Mouse (Mus musculus): Measurements from ENCODE around the gene Fam135a.

The Fam135a gene

GRCm38 (mm10) chr1:24099926-24100869 is at the start of gene Fam135a:
Gene Fam135a (minus strand): TSS chr1:24100341.
- DNase-seq (ENCODE audit: low read depth, low spot score) = peak; percentile 58

DNA sequence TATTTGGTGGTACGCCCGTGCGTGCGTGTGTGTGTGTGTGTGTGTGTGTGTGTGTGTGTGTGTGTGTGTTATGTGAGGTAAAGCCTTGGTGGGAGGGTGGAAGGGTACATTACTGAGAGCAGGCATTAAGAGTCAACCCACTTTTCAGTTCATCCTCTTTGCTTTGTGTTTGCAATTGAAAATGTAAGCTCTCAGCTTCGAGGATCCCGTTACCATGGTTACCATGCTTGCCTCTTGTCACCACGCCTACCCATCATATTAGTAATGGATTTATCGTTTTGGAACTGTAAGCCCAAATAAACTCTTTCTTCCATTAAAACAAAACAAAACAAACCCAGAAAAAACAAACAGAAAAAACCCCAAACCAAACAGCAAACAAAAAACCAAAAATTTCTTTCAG is 43.4 kb upstream of the Fam135a start:
- no peak for DNase-seq (ENCODE audit: low read depth, low spot score)

GRCm38 (mm10) chr1:24140555-24140954 is 40.4 kb upstream of the Fam135a start:
- DNase-seq (ENCODE audit: low read depth, low spot score) = no peak

- no peak for DNase-seq (ENCODE audit: low read depth, low spot score)
Observed at GRCm38 (mm10) chr1:24137133-24137532, 37.0 kb upstream of the Fam135a start.

GRCm38 (mm10) chr1:24134792-24135191 is 34.7 kb upstream of the Fam135a start:
- DNase-seq (ENCODE audit: low read depth, low spot score) = no peak

- no peak for DNase-seq (ENCODE audit: low read depth, low spot score)
Observed at GRCm38 (mm10) chr1:24133853-24134252, 33.7 kb upstream of the Fam135a start.

- DNase-seq (ENCODE audit: low read depth, low spot score) = no peak
Observed at GRCm38 (mm10) chr1:24127866-24128265, 27.7 kb upstream of the Fam135a start.

GRCm38 (mm10) chr1:24124610-24125009 is 24.5 kb upstream of the Fam135a start:
- DNase-seq (ENCODE audit: low read depth, low spot score) = no peak

GRCm38 (mm10) chr1:24122582-24122981 is 22.4 kb upstream of the Fam135a start:
- no peak for DNase-seq (ENCODE audit: low read depth, low spot score)

DNA sequence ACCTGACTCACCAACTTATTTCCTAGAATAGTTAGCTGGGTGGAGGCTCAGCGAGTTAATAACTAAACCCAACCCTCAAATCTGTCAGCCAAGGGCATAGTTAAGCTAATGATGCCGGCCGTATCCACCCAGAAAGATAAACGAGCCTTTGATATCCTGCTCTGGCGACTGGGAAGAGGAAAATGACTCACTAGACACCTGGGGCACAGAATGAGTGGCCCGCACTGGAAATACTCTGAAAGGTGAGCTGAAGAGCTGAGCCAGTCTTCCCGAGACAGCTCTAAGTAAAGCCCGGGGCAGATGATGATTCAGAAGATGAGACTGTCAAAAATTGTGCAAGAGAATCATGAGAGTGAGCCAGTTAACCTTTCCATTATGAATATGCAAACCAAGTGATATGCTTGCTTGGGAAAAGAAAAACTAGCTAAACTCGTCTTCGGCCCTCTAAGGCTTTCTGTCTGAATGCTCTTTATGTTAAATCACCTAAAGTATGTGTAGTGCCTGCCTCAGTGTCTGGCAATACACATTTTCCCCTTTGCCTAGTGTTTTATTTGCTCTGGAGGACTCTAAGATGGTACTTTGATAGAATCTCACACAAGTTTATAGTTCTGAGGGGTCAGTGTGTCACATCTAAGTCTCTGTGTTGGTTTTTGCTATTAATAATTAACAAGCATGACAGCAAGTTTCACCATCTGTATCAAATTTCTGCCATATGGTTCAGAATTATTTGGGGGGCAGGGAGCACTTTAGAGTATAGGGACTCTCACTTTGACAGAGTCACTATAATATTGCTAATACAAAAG is 8.0 kb upstream of the Fam135a start:
- DNase-seq (ENCODE audit: low read depth, low spot score) = no peak

GRCm38 (mm10) chr1:24107378-24107777 is 7.2 kb upstream of the Fam135a start:
- no peak for DNase-seq (ENCODE audit: low read depth, low spot score)

DNA sequence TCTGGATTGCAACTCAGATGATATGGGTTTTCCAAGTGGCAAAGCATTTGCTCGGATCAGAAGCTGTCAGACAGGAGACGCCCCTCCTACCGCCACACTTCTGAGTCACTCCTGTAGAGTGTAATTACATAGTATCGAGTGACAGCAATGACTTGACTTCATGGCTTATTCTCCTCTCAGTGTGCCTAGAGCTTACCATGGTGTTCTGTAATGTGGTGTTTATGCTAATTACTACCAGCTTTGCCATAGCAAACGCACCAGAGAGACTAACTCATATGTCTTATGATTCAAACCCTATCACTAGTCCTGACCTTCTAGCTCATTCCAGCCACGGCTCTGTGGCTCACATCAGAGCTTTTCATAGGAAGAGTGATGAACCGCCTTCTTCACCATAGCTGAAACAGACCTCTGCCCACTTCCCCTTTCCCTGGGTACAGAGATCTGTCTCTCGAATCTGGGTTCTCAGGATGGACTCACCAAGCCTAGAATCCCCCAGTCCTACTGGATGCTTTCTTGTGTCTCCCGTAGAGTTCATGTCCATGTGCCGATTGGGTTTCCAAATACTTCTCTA is 2.5 kb upstream of the Fam135a start:
- DNase-seq (ENCODE audit: low read depth, low spot score) = no peak

DNA sequence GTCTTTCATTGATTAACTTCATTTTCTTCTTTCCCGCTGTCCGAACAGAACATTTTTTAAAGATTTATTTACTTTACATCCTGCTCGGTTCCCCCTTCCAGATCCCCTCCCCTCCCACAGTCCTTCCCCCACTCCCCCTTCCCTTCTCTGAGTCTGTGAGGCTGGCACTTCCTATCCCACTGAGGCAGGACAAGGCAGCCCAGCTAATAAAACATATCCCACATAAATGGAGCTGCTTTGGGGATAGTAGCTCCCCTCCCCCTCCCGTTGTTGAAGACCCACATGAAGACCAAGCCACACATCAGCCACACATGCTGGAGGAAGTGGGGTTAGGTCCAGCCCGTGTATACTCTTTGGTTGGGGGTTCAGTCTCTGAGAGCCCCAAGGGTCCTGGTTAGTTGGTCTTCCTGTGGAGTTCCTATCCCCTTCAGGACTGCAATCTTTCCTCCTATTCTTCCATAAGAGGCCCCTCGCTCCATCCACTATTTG is 773 bp upstream of the Fam135a start:
- DNase-seq (ENCODE audit: low read depth, low spot score) = no peak

DNA sequence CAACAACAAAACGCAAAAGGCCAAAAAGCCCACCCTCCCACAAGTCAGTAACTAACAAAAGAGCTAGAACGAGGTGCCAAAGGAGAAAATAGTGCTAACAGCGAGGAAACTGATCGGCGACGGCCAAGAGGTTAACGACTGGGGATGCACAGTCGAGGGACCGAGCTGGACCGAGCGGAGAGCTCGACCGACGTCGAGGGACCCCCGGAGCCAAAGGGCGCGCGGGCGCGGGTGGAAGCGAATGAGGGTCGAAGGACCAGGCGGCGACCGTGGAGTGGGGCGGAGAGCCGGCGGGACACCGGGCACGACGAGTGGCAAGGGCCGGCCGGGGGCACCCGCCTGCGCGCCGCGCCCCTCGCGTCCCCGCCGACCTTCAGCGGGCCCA is 608 bp downstream of the Fam135a start:
- no peak for DNase-seq (ENCODE audit: low read depth, low spot score)

- DNase-seq (ENCODE audit: low read depth, low spot score) = no peak
Observed at GRCm38 (mm10) chr1:24097541-24097940, 2.6 kb downstream of the Fam135a start.

- DNase-seq (ENCODE audit: low read depth, low spot score) = no peak
Observed at GRCm38 (mm10) chr1:24092414-24092813, 7.7 kb downstream of the Fam135a start.

- DNase-seq (ENCODE audit: low read depth, low spot score) = no peak
Observed at GRCm38 (mm10) chr1:24090603-24091002, 9.5 kb downstream of the Fam135a start.

DNA sequence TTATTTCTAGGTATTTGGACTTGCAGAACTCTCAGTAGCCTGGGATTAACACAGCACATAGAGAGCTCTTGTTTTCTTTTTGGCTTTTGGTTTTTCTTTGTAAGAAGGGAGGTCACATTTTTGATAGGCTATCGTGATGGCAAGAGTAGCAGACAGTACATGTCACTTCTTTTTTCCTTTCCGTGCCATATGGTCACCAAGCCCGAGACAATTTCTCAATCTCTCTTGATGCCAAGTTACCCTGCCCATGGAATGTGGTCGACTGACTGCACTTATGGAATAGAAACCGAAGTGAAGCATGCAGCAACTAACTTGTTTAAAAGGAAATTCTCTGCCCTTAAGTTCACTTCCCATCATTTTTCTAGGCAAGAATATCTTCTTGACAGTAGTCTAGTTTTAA is 10.0 kb downstream of the Fam135a start:
- no peak for DNase-seq (ENCODE audit: low read depth, low spot score)

GRCm38 (mm10) chr1:24086176-24086575 is 14.0 kb downstream of the Fam135a start:
- DNase-seq (ENCODE audit: low read depth, low spot score) = no peak

DNA sequence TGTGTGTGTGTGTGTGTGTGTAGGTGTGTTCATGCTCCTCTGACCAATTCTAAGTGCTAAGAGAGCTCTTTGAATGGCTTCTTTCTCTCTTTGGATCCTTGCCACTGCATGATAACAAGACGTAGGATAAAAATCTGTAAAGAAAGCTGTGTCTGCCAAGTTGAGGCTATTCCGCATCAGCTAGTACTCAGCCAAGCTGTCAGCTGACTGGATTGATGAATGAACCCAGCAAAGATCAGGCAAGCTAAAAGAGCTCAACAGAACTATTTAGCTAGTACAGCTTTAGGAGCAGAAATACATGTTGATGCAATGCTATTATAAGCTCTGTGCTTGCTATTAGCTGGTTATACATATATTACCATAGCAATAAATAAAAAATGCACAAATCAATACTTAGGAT is 25.7 kb downstream of the Fam135a start:
- no peak for DNase-seq (ENCODE audit: low read depth, low spot score)

GRCm38 (mm10) chr1:24073386-24074248 is 26.5 kb downstream of the Fam135a start:
- no peak for DNase-seq (ENCODE audit: low read depth, low spot score)
